Mouse (Mus musculus) hindbrain, embryonic 12.5 days (tissue): ENCODE data around the gene Olfr1155. TPM values are rescaled to one million over a fixed set of nuclear protein-coding genes. Genes with fewer than 3 reads are reported as not detected.

Experiments
- ATAC-seq: fragments of 200-750 bp; cut with Nextera tagmentation; 2 replicates; pipeline ENCODE4 v1.8.0; 2017; ENCODE audit warnings: moderate TSS enrichment; ENCODE audit not compliant: low FRiP score
- H3K27ac ChIP-seq: fragments of 300-500 bp; sonication (generic); 2 replicates; pipeline ENCODE4 v1.5.1; 2016; ENCODE audit warnings: mild to moderate bottlenecking
- H3K27me3 ChIP-seq: fragments of 300-500 bp; sonication (generic); 2 replicates; pipeline ENCODE4 v1.6.1; 2016; ENCODE audit warnings: mild to moderate bottlenecking
- H3K36me3 ChIP-seq: fragments of 300-500 bp; sonication (generic); 2 replicates; pipeline ENCODE4 v1.6.1; 2016; ENCODE audit warnings: mild to moderate bottlenecking
- H3K4me1 ChIP-seq: fragments of 300-500 bp; sonication (generic); 2 replicates; pipeline ENCODE4 v1.6.1; 2016
- H3K4me2 ChIP-seq: fragments of 300-500 bp; sonication (generic); replicated peaks from 2 replicates; pipeline ENCODE4 v1.6.1; 2016; ENCODE audit warnings: mild to moderate bottlenecking
- H3K4me3 ChIP-seq: fragments of 300-500 bp; sonication (generic); 2 replicates; pipeline ENCODE4 v1.5.1; 2016; ENCODE audit warnings: mild to moderate bottlenecking
- H3K9ac ChIP-seq: fragments of 300-500 bp; sonication (generic); 2 replicates; pipeline ENCODE4 v1.6.1; 2016; ENCODE audit warnings: mild to moderate bottlenecking, moderate library complexity
- H3K9me3 ChIP-seq: fragments of 300-500 bp; sonication (generic); replicated peaks from 2 replicates; pipeline ENCODE4 v1.6.1; 2016; ENCODE audit warnings: mild to moderate bottlenecking
- WGBS: fragments of 180-500 bp; shearing (Covaris S2); methylation state at CpG from one replicate; pipeline ENCODE4 v1.1.7; 2016; 5-methylcytosine and 5-hydroxymethylcytosine counted together
- polyA plus RNA-seq: library from polyadenylated mRNA; unstranded; fragments of >200 nt; fragmentation: Nextera tagmentation; extraction: Ambion mirVana; gene quantifications from 2 replicates; pipeline ENCODE4 v1.2.1, GENCODE M21; 2016

Olfr1155 gene
- not detected in 2 replicates for polyA plus RNA-seq

DNA sequence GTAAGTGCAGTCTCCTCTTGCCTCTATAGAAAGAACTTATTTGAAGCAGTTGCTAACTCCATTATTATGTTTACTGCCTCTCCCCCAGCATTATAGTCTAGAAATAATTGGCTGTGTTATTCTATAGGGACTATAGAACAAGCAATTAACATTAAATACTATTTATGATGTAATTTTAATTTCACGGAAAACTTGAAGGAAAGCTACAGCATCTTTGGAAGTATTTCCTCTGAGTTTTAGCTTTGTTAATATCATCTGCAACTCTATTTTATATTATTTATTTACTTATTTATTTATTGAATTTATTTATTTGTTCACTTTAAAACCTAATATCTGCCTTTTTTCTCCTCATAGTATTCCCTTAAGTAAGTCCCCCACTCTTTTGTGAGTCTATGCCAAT lies at the start of gene Olfr1155:
Gene Olfr1155 (minus strand): TSS at position 101 of the 400 bp plus-strand sequence.
- no peak for ATAC-seq
- no peak within 1 kb of the TSS for H3K27ac ChIP-seq
- H3K4me1 ChIP-seq = no peaks in the 10 kb centered on the region
- no peaks in the 10 kb centered on the region for H3K9me3 ChIP-seq
- no peak within 1 kb of the TSS for H3K9ac ChIP-seq
- 90% methylated on average over 1 of the region's 1 CpGs for WGBS
- H3K4me2 ChIP-seq = no peak within 1 kb of the TSS
- H3K4me3 ChIP-seq = no peak within 1 kb of the TSS
- H3K36me3 ChIP-seq = no peaks in the 10 kb centered on the region
- H3K27me3 ChIP-seq = no peaks in the 10 kb centered on the region

DNA sequence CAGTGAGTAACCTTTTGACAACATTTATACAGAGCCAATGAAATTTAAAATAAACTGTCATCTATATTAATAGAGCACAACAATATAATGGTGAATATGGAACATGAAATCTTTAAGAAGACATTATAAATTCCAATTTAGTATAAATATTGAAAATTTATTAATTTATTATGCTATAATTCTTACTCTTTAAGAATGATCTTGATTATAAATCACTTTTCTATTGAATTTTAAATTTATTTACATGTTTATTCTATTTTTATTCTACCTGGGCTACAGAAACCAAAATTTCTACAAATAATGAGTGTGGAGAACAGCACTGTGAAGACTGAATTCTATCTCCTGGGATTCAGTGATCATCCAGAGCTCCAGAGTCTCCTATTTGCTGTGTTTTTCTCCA lies 44.9 kb upstream of the Olfr1155 start, which contains the start of gene Olfr1158:
Gene Olfr1158 (plus strand): TSS at position 301 of the 400 bp plus-strand sequence.
- Histone ChIP-seq H3K4me3 (no peak within 1 kb of the TSS), H3K9ac (no peak within 1 kb of the TSS), H3K4me1 (no peaks in the 10 kb centered on the region), H3K27me3 (no peaks in the 10 kb centered on the region), H3K36me3 (no peaks in the 10 kb centered on the region), H3K9me3 (no peaks in the 10 kb centered on the region), H3K4me2 (no peak within 1 kb of the TSS), H3K27ac (no peak within 1 kb of the TSS)
- no peak for ATAC-seq

DNA sequence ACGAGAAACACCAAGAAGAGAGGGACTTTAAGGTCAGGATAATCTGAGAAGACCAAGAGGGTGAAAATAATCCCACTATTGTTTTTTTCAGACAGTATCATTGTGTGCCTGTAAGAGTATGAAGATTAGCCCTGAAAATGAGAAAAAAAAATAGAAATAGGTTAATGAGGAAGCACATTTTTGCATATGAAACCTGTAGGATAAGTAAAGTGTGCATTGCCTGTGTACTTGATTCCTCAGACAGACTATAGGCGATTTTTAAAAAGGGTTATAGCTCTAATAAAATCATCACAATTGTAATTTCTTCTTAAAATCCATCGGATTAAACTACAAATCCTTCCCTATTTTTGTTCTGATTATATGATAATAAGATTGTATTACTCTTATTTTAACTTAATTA lies 29.6 kb upstream of the Olfr1155 start, which contains the start of gene Olfr74:
Gene Olfr74 (minus strand): TSS at position 101 of the 400 bp plus-strand sequence.
- Histone ChIP-seq H3K27ac (no peak within 1 kb of the TSS), H3K36me3 (no peaks in the 10 kb centered on the region), H3K9ac (no peak within 1 kb of the TSS), H3K4me2 (no peak within 1 kb of the TSS), H3K9me3 (no peaks in the 10 kb centered on the region), H3K4me3 (no peak within 1 kb of the TSS), H3K27me3 (no peaks in the 10 kb centered on the region), H3K4me1 (no peaks in the 10 kb centered on the region)
- 78% methylated on average over 3 of the region's 3 CpGs for WGBS
- ATAC-seq = no peak

DNA sequence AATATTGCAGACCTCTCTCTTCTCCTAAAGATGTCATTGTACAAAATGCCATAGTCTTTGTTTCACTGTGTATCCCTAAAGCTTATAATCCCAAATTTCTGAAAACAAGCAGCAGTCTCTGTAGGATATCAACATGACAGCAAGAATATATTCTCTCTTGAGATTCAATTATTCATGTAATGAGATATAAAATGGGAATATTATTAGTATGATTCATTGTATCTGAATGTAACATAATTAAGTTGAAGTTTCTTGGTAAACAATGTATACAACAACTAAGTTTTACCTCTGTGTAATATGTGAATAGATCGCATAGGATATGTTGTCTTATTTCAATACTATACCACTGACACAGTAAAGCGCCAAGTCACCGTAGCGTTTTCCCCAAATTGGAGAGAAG lies 23.3 kb upstream of the Olfr1155 start, which contains the start of gene Olfr1157:
Gene Olfr1157 (minus strand): TSS at position 101 of the 400 bp plus-strand sequence.
- Histone ChIP-seq H3K4me2 (no peak within 1 kb of the TSS), H3K36me3 (no peaks in the 10 kb centered on the region), H3K27ac (no peak within 1 kb of the TSS), H3K27me3 (no peaks in the 10 kb centered on the region), H3K4me3 (no peak within 1 kb of the TSS), H3K4me1 (no peaks in the 10 kb centered on the region), H3K9me3 (no peaks in the 10 kb centered on the region), H3K9ac (no peak within 1 kb of the TSS)
- ATAC-seq = no peak
- WGBS = 98% methylated on average over 4 of the region's 4 CpGs

DNA sequence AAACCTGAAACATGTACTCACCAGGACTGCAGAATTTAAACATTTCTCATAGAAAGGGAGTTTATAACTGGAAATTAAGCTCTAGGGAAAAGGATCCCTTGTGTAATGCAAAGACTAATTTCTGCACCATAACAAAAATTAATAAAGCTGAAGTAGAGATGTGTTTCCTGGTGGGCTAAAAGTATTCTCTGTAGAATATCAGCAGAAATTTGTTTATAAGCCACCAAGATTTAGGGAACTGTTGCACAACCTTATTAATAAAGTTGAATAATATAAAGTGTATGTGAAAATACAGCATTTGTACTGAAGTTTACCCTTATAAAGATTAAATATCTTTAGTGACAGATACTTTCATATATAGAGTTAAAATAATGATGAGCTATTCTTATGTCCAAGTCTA lies 8.1 kb upstream of the Olfr1155 start, which contains the start of gene Olfr1156:
Gene Olfr1156 (minus strand): TSS at position 101 of the 400 bp plus-strand sequence.
- no peaks in the 10 kb centered on the region for H3K36me3 ChIP-seq
- ATAC-seq = no peak

DNA sequence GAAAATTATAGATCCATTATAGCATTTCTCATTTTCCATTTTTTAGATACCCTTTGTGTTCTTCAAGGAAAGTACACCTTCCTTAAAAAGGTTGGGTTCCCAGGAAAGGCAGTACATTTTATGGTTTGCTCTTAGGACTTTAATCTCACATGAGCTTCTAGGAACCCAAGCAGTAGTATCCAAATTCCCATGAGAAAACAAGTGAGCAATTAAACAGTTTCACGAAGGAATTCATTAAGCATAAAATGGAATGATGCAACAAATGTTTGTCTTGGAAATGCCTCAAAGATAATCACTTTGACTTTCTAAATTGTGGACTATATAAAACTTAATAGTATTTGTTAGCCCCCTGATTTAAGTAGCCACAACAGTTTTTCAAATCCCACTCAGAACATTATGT lies 39.9 kb downstream of the Olfr1155 start, which contains the start of gene Olfr1154:
Gene Olfr1154 (minus strand): TSS at position 101 of the 400 bp plus-strand sequence.
- H3K36me3 ChIP-seq = no peaks in the 10 kb centered on the region
- ATAC-seq = no peak
- no peaks in the 10 kb centered on the region for H3K9me3 ChIP-seq
- no peak within 1 kb of the TSS for H3K27ac ChIP-seq
- no peaks in the 10 kb centered on the region for H3K4me1 ChIP-seq
- 92% methylated on average over 1 of the region's 1 CpGs for WGBS
- no peak within 1 kb of the TSS for H3K4me2 ChIP-seq
- H3K27me3 ChIP-seq = no peaks in the 10 kb centered on the region
- no peak within 1 kb of the TSS for H3K9ac ChIP-seq
- H3K4me3 ChIP-seq = no peak within 1 kb of the TSS

More for the DNA sequence above, 8.1 kb upstream of the Olfr1155 start, which contains the start of gene Olfr1156:
- no peaks in the 10 kb centered on the region for H3K27me3 ChIP-seq
- no peaks in the 10 kb centered on the region for H3K4me1 ChIP-seq
- H3K9ac ChIP-seq = no peak within 1 kb of the TSS
- no peak within 1 kb of the TSS for H3K4me3 ChIP-seq
- no peaks in the 10 kb centered on the region for H3K9me3 ChIP-seq
- H3K27ac ChIP-seq = no peak within 1 kb of the TSS
- no peak within 1 kb of the TSS for H3K4me2 ChIP-seq

DNA sequence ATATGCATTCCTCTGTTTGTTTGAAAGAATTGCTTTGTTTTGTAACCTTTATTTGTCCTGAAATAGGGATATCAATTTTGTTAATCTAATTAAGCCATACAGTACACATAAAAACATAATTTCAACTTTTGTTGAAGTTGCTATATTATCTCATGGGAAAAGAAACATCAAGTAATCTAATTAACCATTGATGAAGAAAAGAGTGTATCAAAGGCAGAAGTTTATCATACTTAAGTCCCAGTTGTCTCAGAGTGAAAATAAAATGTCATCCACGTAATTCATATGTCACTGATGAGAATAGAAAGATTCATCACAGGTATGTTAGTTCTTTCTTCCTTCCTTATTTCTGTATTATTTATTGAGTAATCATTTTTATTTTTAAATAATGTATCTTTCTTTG lies 50.3 kb downstream of the Olfr1155 start, which contains the start of gene Olfr1153:
Gene Olfr1153 (plus strand): TSS at position 301 of the 400 bp plus-strand sequence.
- WGBS = 71% methylated on average over 1 of the region's 1 CpGs
- H3K4me2 ChIP-seq = no peak within 1 kb of the TSS
- no peaks in the 10 kb centered on the region for H3K9me3 ChIP-seq
- no peak within 1 kb of the TSS for H3K9ac ChIP-seq
- no peak for ATAC-seq
- H3K4me3 ChIP-seq = no peak within 1 kb of the TSS
- H3K27me3 ChIP-seq = no peaks in the 10 kb centered on the region
- H3K27ac ChIP-seq = no peak within 1 kb of the TSS
- H3K4me1 ChIP-seq = no peaks in the 10 kb centered on the region
- no peaks in the 10 kb centered on the region for H3K36me3 ChIP-seq

Other genes with a start within 250 kb of the Olfr1155 start
- gene Olfr1137, start 232.0 kb downstream of the Olfr1155 start, polyA plus RNA-seq = not detected in 2 replicates
- not detected in 2 replicates for gene Olfr1138, start 205.2 kb downstream of the Olfr1155 start, polyA plus RNA-seq
- gene Olfr1140, start 201.4 kb downstream of the Olfr1155 start, polyA plus RNA-seq = not detected in 2 replicates
- not detected in 2 replicates for gene Olfr1141, start 191.1 kb downstream of the Olfr1155 start, polyA plus RNA-seq
- gene Olfr152, start 165.7 kb downstream of the Olfr1155 start, polyA plus RNA-seq = not detected in 2 replicates
- not detected in 2 replicates for gene Olfr1143, start 144.5 kb downstream of the Olfr1155 start, polyA plus RNA-seq
- not detected in 2 replicates for gene Olfr1145, start 135.3 kb downstream of the Olfr1155 start, polyA plus RNA-seq
- not detected in 2 replicates for gene Olfr1148, start 114.6 kb downstream of the Olfr1155 start, polyA plus RNA-seq
- gene Olfr1150-ps1, start 101.1 kb downstream of the Olfr1155 start, polyA plus RNA-seq = not detected in 2 replicates
- gene Olfr1151, start 89.3 kb downstream of the Olfr1155 start, polyA plus RNA-seq = not detected in 2 replicates
- not detected in 2 replicates for gene Olfr1152, start 78.6 kb downstream of the Olfr1155 start, polyA plus RNA-seq
- gene Olfr1153, start 50.2 kb downstream of the Olfr1155 start, polyA plus RNA-seq = not detected in 2 replicates
- gene Olfr1154, start 40.0 kb downstream of the Olfr1155 start, polyA plus RNA-seq = not detected in 2 replicates
- not detected in 2 replicates for gene Olfr1156, start 8.0 kb upstream of the Olfr1155 start, polyA plus RNA-seq
- not detected in 2 replicates for gene Olfr1157, start 23.2 kb upstream of the Olfr1155 start, polyA plus RNA-seq
- gene Olfr74, start 29.5 kb upstream of the Olfr1155 start, polyA plus RNA-seq = not detected in 2 replicates
- not detected in 2 replicates for gene Olfr1158, start 45.0 kb upstream of the Olfr1155 start, polyA plus RNA-seq
- gene Olfr1160, start 63.1 kb upstream of the Olfr1155 start, polyA plus RNA-seq = not detected in 2 replicates
- not detected in 2 replicates for gene Olfr1161, start 77.6 kb upstream of the Olfr1155 start, polyA plus RNA-seq
- not detected in 2 replicates for gene Olfr73, start 92.6 kb upstream of the Olfr1155 start, polyA plus RNA-seq
- not detected in 2 replicates for gene Olfr1162, start 106.0 kb upstream of the Olfr1155 start, polyA plus RNA-seq
- gene Olfr1163, start 126.7 kb upstream of the Olfr1155 start, polyA plus RNA-seq = not detected in 2 replicates
- gene Olfr1164, start 148.8 kb upstream of the Olfr1155 start, polyA plus RNA-seq = not detected in 2 replicates
- gene Olfr1166, start 183.1 kb upstream of the Olfr1155 start, polyA plus RNA-seq = not detected in 2 replicates
- gene Olfr1167, start 210.1 kb upstream of the Olfr1155 start, polyA plus RNA-seq = not detected in 2 replicates
- not detected in 2 replicates for gene Olfr1168, start 236.7 kb upstream of the Olfr1155 start, polyA plus RNA-seq